Comparison of ENCODE assay signal across 20 mouse cellular contexts in genomic region chr3:34314798-34315197, GRCm38 (mm10).
"Had no signal": no experiment of that assay in that cellular context is flagged by ENCODE, and none has a peak within 500 bp of the region (broad histone marks: within the 10 kb centered on the region; RNA-seq: fewer than 3 reads in every experiment).

No protein-coding gene starts in this region.

- DNase-seq: kidney, adult 8-10 months; kidney, postnatal 10 days; kidney, postnatal 36 days; left cerebral cortex, postnatal 4 days; liver, postnatal 0 days; lung, embryonic 14.5 days; right cerebral cortex, adult 18-20 months; right cerebral cortex, postnatal 14 days; right cerebral cortex, postnatal 4 days; thymus, postnatal 25 days had no signal

- H3K9ac ChIP-seq: kidney, embryonic 15.5 days; limb, embryonic 12.5 days; limb, embryonic 15.5 days; liver, embryonic 14.5 days; liver, postnatal 0 days; lung, embryonic 14.5 days; neural tube, embryonic 13.5 days; stomach, embryonic 15.5 days had no signal

- H3K4me2 ChIP-seq: kidney, embryonic 15.5 days; limb, embryonic 12.5 days; limb, embryonic 15.5 days; liver, embryonic 11.5 days; lung, embryonic 14.5 days; neural tube, embryonic 13.5 days; stomach, embryonic 15.5 days had no signal

- H3K4me1 ChIP-seq: kidney, embryonic 15.5 days; limb, embryonic 15.5 days; stomach, embryonic 15.5 days had no signal

- H3K9me3 ChIP-seq: kidney, embryonic 15.5 days; limb, embryonic 12.5 days; limb, embryonic 15.5 days; neural tube, embryonic 13.5 days; stomach, embryonic 15.5 days had no signal

- H3K36me3 ChIP-seq: kidney, embryonic 15.5 days; limb, embryonic 12.5 days; limb, embryonic 15.5 days; neural tube, embryonic 13.5 days; stomach, embryonic 15.5 days had no signal

- ATAC-seq: liver, postnatal 0 days; lung, postnatal 0 days had no signal

- H3K27ac ChIP-seq: kidney, embryonic 15.5 days; limb, embryonic 12.5 days; limb, embryonic 15.5 days; liver, embryonic 14.5 days; macrophage; neural tube, embryonic 13.5 days; stomach, embryonic 15.5 days had no signal

- H3K4me3 ChIP-seq: kidney, embryonic 15.5 days; limb, embryonic 12.5 days; limb, embryonic 15.5 days; myocyte; neural tube, embryonic 13.5 days; stomach, embryonic 15.5 days had no signal

- H3K27me3 ChIP-seq: kidney, embryonic 15.5 days; stomach, embryonic 15.5 days had no signal
